Mouse (Mus musculus) T-helper 2 cell (primary cell): ENCODE results near the gene Fbxo46.
"Not testable (repeated sequence)": the region's sequence is repeated elsewhere in the genome, so short reads cannot be mapped to it uniquely, and the experiment has no call there.

Source experiments
- in situ Hi-C: fragments of 300-600 bp; cut with MboI, MseI; formaldehyde crosslinking; loops from one replicate; pipeline ENCODE4 v1.15.1; 2025; ENCODE audit warnings: high pct_unique_total_duplicates

The Fbxo46 gene

DNA sequence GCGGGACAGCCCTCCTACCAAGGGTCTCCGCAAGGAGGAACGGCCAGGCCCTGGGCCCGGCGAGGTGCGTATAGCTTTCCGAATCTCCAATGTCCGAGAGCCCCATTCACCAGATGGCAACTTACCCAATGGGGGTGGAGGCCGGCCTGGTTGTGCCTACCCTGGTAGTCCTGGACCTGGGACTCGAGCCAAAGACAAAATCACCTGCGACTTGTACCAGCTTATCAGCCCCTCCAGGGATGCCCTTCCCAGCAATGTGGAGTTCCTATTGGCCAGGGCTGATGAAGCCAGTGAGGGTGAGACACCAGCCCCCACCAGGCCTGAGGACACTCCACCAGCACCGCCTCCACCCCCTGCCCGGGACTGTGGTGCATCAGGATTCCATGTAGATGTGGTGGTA, 16.5 kb downstream of the Fbxo46 start:
- in situ Hi-C loops: loop anchor here (5.0 kb wide), 1 partner anchor 576 kb away; no protein-coding TSS in a partner anchor

DNA sequence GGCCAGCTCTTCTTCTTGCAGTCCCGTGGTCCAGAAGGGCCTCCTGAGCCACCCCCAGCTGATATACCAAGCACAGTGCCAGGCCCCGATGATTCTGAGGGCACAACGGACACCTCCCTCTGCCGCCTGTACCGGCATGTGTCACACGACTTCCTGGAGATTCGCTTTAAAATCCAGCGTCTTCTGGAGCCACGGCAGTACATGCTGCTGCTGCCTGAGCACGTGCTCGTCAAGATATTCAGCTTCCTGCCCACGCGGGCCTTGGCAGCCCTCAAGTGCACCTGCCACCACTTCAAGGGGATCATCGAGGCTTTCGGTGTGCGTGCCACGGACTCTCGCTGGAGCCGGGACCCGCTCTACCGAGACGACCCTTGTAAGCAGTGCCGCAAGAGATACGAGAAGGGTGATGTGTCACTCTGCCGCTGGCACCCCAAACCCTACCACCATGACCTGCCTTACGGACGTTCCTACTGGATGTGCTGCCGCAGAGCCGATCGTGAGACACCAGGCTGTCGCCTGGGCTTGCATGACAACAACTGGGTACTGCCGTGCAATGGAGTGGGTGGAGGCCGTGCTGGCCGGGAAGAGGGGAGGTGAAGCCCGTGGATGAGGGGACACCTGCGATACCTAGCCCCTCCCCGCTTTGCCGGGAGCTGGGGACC, 17.1 kb downstream of the Fbxo46 start:
- in situ Hi-C loops: loop anchor here (5.0 kb wide), 1 partner anchor 575 kb away; no protein-coding TSS in a partner anchor

- in situ Hi-C loops: loop anchor here (5.0 kb wide), 1 partner anchor 575 kb away; no protein-coding TSS in a partner anchor
Observed at GRCm38 (mm10) chr7:19137380-19137779, 17.7 kb downstream of the Fbxo46 start.

DNA sequence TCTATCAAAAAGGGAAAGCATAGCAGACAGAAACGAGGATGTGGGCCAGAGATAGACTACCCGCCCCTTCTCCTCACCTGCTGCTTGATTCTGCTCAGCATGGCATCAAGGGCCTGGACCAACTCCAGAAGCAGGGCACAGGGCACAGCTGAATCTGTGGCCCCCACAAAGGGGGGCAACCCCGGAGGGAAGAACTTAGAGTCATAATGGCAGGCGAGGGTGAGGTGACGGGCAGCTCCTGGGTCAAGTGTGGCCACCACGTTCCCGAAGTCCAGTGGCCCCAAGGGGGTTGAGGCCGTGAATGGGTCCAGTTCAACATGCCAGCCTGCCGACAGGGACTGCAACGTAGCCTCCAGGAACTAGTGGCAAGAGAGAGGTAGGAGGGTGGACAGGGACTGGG, 27.1 kb downstream of the Fbxo46 start:
- in situ Hi-C loops: no loop called here

GRCm38 (mm10) chr7:19147497-19148045, 27.9 kb downstream of the Fbxo46 start:
- in situ Hi-C loops: no loop called here

GRCm38 (mm10) chr7:19148180-19148874, 28.7 kb downstream of the Fbxo46 start:
- in situ Hi-C loops: no loop called here

DNA sequence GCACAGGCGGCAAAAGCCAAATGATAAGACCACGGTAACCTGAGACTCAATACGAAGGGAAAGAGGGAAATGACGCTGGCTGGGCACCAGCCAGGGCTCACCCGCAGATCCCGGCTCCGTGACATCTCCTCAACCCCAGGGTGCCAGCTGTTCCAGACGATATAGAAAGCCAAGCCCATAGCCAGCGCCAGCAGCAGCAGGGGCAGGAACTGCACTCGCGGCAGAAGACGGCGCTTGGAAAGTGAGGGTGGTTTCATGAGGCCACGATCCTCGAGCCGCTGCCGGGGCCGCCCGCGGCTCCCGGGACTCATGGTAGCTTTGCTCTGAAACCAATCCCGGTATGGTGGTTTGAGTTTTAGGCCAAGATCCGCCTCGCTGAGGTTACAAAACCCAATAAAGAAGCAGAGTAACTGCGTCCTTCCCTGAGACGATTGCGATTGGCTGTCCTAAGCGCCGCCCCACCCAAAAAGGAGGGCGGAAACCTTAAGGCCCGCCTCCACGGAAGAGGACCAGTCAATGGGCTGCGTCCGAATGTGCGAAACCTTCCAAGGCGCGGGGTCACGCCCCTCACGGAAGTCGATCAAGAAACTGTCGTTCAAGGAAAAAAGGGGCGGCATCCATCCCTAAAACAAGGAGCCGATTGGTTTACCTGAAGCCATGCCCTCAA, 29.3 kb downstream of the Fbxo46 start, which contains the start of gene Qpctl:
Qpctl (minus strand) TSS at position 417 of the 667 bp plus-strand sequence.
- in situ Hi-C loops: no loop called here

DNA sequence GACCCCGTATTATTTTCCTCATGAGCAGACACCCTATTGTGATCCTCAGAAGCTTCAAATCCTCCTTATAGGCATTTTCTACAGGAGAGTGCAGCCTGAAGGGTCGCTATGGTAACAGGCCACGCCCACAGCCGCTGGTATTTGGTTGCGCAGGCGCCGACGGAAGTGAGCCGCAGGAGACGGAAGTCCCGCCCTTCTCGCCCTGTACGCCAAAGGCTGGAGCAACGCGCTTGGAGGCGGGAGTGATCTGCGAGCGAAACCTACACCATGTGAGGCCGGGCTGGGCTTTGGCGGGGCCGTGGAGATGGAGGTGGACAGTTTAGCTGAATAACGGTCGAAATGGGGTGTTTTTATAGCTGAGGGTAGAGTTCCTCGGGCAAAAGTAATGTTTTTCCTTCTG, 30.0 kb downstream of the Fbxo46 start, which contains the start of gene Snrpd2:
Snrpd2 (plus strand) TSS at position 97 of the 400 bp plus-strand sequence.
- in situ Hi-C loops: no loop called here

DNA sequence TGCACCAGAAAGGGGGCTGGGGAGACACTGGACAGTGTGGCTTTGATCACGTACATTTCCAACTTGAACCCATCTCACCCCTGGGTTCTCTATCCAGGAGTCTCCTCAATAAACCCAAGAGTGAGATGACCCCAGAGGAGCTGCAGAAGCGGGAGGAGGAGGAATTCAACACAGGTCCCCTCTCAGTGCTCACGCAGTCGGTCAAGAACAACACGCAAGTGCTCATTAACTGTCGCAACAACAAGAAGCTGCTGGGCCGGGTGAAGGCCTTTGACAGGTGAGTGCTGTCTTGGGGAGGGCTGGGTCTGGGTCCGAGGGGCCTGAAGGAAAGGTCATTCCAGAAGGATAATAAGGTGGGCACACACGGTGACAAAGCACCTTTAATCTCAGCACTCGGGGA, 31.5 kb downstream of the Fbxo46 start:
- in situ Hi-C loops: not testable (repeated sequence)

- in situ Hi-C loops: no loop called here
Observed at GRCm38 (mm10) chr7:19154796-19155195, 35.1 kb downstream of the Fbxo46 start.

- in situ Hi-C loops: no loop called here
Observed at GRCm38 (mm10) chr7:19155825-19156475, 36.3 kb downstream of the Fbxo46 start.

DNA sequence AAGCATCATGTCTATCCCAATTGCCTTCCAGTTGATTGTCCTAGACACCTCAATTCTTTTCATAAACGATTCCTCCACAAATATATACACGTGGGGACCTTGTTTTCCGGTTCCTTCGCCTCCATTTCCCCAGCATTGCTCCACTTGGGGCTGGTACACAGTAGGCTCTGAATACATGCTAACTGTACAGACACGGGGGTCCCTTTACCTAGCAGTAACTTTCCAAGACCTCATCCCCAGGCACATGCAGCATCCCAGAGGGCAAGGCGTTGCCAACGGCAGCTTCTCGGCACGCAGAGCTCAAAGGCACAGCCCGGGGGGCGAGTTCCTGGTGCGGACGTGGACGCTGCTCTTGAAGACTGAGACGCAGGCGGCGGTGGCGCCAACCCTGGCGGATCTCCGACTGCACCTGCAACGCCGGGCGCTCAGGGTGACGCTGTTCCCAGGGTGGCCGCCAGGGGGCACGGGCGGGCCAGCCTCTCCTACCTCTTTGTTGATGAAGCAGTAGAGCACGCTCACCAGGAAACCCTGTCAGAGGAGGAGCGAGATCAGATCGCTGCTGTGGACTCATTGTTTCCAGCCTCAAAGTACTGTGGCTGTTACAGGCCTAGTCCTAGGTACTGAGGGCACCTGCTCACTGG, 37.6 kb downstream of the Fbxo46 start:
- in situ Hi-C loops: no loop called here

DNA sequence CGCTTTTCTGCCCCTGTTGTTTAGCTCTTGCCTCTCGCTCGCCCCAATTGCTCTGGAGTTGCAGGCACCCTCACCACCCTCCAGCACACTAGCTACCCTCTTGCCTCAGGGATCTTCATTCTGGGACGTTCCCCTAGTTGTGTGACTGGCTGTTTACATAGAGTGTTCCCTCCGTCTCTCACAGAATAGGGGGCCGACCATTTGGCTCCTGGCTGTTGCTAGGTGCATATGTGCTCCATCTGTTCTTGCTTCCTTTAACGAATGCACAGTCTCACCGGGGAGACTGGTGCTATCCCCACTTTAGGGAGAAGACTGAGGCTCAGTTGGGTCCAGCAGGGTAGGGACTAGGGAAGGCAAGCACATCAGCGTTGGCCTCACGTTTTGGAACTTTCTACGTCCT, 38.9 kb downstream of the Fbxo46 start:
- in situ Hi-C loops: no loop called here

- in situ Hi-C loops: no loop called here
Observed at GRCm38 (mm10) chr7:19159411-19159810, 39.8 kb downstream of the Fbxo46 start.

GRCm38 (mm10) chr7:19160115-19160514, 40.5 kb downstream of the Fbxo46 start:
- in situ Hi-C loops: loop anchor here (10.0 kb wide), 1 partner anchor 125 kb away; the partner anchor contains the start of genes Ppm1n and Rtn2

DNA sequence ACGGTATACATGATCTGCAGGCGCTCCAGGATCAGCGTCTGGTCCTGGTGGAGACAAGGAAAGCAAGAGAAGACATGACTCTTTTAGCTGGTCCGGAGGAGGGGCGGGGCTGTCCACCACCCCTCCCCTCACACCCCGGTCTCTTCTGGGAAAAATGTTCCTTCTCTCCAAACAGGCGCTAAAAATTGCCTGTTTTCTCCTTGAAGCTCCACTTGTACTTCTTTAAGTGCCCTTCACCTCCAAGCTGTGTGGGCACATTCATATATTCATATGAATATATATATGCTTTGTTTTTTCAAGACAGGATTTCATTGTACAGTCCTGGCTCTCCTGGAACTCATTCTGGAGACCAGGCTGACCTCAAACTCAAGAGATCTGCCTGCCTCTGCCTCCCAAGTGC, 43.3 kb downstream of the Fbxo46 start:
- in situ Hi-C loops: loop anchor here (10.0 kb wide), 1 partner anchor 122 kb away; the partner anchor contains the start of genes Ppm1n and Rtn2

DNA sequence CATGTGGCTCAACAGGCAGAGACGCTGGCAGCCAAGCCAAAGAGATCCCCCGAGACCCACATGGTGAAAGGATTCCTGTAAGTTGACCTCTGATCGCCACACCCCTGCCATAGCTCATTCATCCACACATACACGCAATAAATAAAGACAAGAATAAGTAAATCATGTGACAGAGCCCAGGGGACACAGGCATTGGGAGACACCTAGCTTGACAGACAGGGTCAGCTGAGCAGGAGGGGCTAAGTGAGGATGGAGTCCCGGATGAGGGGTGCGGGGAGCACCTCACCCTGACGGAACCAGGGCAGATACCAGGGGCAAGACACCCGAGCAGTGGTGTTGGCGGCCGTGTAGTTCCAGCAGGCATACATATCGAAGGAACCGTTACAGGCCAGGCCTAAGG, 44.1 kb downstream of the Fbxo46 start:
- in situ Hi-C loops: loop anchor here (10.0 kb wide), 1 partner anchor 121 kb away; the partner anchor contains the start of genes Ppm1n and Rtn2

- in situ Hi-C loops: loop anchor here (10.0 kb wide), 1 partner anchor 121 kb away; the partner anchor contains the start of genes Ppm1n and Rtn2
Observed at GRCm38 (mm10) chr7:19164189-19164588, 44.5 kb downstream of the Fbxo46 start.

- in situ Hi-C loops: loop anchor here (10.0 kb wide), 1 partner anchor 120 kb away; the partner anchor contains the start of genes Ppm1n and Rtn2
Observed at GRCm38 (mm10) chr7:19164978-19165377, 45.3 kb downstream of the Fbxo46 start.

DNA sequence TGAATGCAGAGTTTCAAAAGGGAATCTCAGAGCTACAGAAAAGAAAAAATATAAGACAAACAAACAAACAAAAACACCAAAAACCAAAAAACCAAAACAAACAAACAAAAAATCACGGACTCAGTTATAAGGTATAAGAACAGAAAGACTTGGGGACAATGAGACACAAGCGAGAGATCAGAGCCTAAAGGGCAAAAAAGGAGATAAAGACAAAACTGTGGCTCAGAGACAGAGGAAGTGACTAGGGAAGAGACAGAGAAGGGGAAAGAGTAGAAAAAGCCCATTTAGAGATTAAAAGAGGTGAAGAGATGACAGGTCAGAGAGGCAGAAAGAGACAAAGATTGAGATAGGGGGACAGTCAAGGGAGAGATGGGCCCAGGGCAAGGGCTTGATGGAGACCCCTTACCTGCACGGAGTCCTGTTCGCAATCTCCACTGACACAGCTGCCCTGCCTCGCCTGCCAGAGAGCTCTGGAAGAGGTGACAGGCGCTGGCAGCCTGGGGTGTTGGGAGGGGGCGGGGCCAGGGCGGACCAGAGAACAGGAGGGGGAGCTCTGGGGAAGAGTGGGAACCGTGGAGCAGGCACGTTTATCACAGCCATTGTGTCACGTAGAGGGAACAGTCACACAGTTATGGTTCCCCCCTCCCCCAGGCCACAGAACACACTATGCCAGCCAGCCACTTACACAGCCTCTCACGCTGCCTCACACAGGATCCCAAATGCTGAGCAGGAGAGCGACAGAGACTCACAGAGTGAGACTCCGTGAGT, 46.2 kb downstream of the Fbxo46 start, which contains the start of gene Gipr:
Gipr (minus strand) TSS at position 472 of the 768 bp plus-strand sequence.
- in situ Hi-C loops: loop anchor here (10.0 kb wide), 1 partner anchor 119 kb away; the partner anchor contains the start of genes Ppm1n and Rtn2
